Mouse (Mus musculus): ENCODE results near the gene Mfsd6l. TPM values are rescaled to one million over a fixed set of nuclear protein-coding genes. Genes with fewer than 3 reads are reported as not detected.

Mfsd6l gene
- polyA plus RNA-seq, 1 experiment from 2014 or later: 0.08 TPM

DNA sequence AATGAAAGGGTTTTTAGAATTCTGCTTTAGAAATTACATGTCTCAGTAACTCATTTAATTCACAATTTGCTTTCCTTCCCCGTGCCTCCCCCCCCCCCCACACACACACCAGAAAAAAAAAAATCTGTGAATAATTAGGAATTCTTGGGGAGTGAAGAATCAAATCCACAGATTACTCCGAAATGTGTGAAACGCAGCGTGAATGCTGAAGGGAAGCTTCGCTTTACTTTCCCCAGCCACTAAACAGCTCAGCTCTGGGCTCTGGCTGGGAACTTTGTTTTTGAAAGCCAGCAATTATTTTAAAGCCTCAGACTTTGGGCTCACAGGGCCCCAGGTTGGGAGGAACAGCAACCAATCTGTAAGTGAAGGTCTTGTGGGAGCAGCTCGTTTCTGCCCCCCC is 24.6 kb downstream of the Mfsd6l start:
- no peak for TF ChIP-seq CTCF (IDR thresholded peaks at IDR 0.05)
- ATAC-seq (no peak), DNase-seq (ENCODE audit: low read depth, low spot score) (no peak)
- peaks cover 12% of the 10 kb centered on the region for H3K27me3 ChIP-seq
- CTCF ChIA-PET: no interaction called here
- in situ Hi-C loops (cut with MboI; ENCODE audit: low pct_unique_long_range_greater_than_20kb): no loop called here
- POLR2A ChIA-PET: interaction anchor here (0.6 to 0.8 kb wide), 2 partner anchors 77 to 98 kb away, joined by 3 to 7 read pairs; no protein-coding TSS in a partner anchor

DNA sequence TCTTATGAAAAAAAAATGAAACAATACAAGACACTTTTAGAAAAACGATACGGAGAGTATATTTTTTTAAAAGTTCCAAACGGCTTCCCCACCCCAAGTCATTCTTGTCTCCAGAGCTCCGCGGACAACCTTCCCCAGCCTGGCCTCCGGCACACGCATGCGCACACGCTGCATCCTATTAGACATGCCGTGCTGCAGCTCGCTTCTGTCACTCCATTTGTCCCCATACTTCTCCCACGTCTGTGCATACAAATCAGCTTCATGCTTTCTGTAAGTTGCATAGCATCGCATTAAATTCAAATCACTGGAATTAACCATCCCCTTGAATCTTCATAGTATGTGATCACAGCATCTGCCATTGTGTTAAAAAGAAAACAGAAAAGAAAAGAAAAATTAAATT is 27.2 kb downstream of the Mfsd6l start:
- POLR2A ChIA-PET: no interaction called here
- ATAC-seq: no peak
- in situ Hi-C loops (cut with MboI; ENCODE audit: low pct_unique_long_range_greater_than_20kb): no loop called here
- H3K27me3 ChIP-seq: peaks cover 12% of the 10 kb centered on the region
- CTCF ChIA-PET: no interaction called here
- DNase-seq (ENCODE audit: low read depth, low spot score): no peak
- no peak for TF ChIP-seq CTCF (IDR thresholded peaks at IDR 0.05)

DNA sequence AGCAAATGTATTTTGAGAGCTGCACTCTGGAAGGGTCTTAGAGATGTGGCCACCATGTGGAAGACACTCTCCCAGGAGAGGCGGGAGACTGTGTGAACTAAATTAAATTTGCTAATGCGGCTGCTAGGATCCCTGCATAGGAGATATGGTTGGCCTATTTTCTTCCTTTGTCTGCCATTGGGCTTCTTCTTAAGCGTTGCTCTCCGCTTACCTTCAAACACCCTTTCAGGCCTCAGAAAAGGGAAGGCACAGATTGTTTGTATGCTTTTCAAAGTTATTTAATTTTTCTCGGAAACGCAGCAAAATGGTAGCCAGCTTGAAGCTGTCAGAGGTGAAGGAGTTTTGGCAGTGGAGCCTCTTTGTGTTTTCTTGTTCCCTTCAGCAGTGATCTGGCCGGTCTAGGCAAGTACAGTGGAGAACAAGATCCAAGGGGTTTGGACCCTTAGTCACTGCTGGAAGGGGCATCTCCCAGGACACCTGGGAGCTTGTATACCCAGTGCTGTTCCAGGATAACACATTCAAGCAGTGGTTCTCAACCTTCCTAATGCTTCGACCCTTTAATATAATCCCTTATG is 28.0 kb downstream of the Mfsd6l start:
- ChIA-PET POLR2A (no interaction called here), CTCF (no interaction called here)
- H3K27me3 ChIP-seq: peaks cover 12% of the 10 kb centered on the region
- ATAC-seq (no peak), DNase-seq (ENCODE audit: low read depth, low spot score) (no peak)
- in situ Hi-C loops (cut with MboI; ENCODE audit: low pct_unique_long_range_greater_than_20kb): no loop called here
- no peak for TF ChIP-seq CTCF (IDR thresholded peaks at IDR 0.05)

DNA sequence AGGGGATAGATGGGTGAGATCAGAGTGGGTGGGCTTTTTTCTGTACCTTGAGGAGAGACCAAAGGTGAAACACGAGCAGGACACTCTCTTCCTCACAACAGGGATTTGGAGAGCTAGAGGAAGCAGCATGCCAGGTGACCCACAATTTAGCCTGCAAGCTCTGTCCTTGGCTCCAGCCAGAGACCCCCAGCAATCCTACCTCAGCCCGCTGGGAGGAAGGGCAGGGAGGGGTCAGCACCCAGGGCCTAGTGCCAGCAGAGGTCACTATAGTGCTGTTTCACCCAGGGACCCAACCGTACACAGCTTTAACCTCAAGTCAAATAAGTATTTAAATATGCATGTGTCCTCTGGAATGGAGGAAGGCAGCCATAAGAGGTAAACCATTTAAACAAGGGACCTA is 29.9 kb downstream of the Mfsd6l start:
- ATAC-seq (no peak), DNase-seq (ENCODE audit: low read depth, low spot score) (no peak)
- in situ Hi-C loops (cut with MboI; ENCODE audit: low pct_unique_long_range_greater_than_20kb): no loop called here
- TF ChIP-seq CTCF (IDR thresholded peaks at IDR 0.05): peak; percentile 67
- H3K27me3 ChIP-seq: peaks cover 12% of the 10 kb centered on the region
- ChIA-PET CTCF (interaction anchor here (1.0 kb wide), 1 partner anchor 222 kb away, joined by 3 read pairs; no protein-coding TSS in a partner anchor), POLR2A (no interaction called here)

DNA sequence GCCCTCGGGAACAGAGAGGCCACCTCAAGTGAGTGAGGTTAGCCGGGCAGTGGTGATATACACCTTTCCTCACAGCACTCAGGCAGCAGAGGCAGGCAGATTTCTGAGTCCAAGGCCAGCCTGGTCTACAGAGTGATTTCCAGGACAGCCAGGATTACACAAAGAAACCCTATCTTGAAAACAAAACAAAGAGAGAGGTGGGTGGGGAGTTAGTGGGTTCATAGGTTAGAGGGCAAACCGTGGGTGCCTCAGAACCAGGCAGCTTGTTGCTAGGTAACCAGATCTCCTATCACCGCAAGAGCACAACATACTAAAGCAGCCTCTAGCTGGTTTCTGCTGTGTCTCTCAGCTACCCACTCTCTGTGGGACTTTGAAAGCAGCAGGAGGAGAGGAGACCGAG is 30.7 kb downstream of the Mfsd6l start, which contains the start of gene Ccdc42:
Gene Ccdc42 (plus strand): TSS at position 301 of the 400 bp plus-strand sequence.
- TF ChIP-seq CTCF (IDR thresholded peaks at IDR 0.05): no peak
- DNase-seq (ENCODE audit: low read depth, low spot score) (no peak), ATAC-seq (no peak)
- H3K27me3 ChIP-seq: peaks cover 12% of the 10 kb centered on the region
- in situ Hi-C loops (cut with MboI; ENCODE audit: low pct_unique_long_range_greater_than_20kb): no loop called here
- POLR2A ChIA-PET: no interaction called here
- CTCF ChIA-PET: interaction anchor here (1.0 kb wide), 1 partner anchor 221 kb away, joined by 3 read pairs; no protein-coding TSS in a partner anchor

DNA sequence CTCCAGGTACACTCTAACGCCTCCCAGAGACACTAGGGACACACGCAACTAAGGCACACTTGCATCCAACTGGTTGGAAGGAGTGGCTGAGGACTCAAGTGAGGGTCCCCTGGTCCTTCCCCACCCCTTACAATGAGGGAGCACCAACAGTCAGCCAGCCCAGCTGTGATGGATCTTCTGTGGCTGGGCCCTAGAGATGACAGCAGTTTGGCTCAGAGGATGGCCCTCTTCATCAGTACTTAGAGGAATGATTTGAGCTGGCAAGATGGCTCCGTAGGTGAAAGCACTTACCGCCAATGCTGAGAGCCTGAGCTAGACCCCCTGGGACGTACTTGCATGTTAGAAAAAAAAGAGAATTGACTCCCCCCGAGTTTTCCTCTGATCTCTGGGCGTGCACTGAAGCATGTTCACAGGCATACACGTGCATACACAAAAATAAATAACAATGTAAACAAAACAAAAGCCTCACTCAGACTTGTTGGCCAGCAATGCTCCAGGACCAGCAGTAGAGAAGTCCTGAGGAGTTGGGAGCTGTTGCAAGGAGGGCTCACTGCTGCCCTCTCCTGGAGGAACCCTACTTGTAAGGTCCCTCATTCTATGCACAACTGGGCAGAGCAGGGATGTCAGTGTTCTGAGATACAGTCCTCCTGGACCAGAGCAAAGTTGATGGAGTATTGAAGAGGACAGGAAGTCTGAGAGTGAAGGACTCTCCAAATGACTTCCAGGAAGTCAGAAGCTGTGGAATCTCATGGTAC is 33.2 kb downstream of the Mfsd6l start:
- ChIA-PET CTCF (interaction anchor here (0.7 to 1.8 kb wide), 7 partner anchors 9 to 133 kb away, joined by 3 to 6 read pairs (median 3); no protein-coding TSS in a partner anchor), POLR2A (no interaction called here)
- in situ Hi-C loops (cut with MboI; ENCODE audit: low pct_unique_long_range_greater_than_20kb): no loop called here
- DNase-seq (ENCODE audit: low read depth, low spot score) (no peak), ATAC-seq (no peak)
- peak; percentile 74 for TF ChIP-seq CTCF (IDR thresholded peaks at IDR 0.05)
- H3K27me3 ChIP-seq: peaks cover 3% of the 10 kb centered on the region

DNA sequence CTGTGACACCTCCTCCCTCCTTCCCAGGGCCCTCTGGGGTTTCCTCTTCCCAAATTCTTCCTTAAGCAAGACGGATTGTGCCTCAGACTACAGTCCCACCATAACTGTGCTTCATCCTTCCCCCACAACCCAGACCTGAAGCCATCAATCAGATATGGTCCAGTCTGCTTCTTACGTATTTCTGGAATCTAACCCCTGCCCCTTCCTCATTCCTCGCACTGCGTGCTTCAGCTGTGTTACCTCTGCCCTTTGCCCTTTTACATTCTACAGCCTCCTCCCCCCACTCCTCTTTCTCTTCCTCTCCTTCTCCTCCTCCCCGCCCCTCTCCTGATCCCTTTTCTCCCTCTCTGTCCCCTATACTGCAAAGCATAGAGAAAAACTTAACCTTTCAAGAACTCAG is 35.7 kb downstream of the Mfsd6l start:
- ATAC-seq (no peak), DNase-seq (ENCODE audit: low read depth, low spot score) (no peak)
- no peak for TF ChIP-seq CTCF (IDR thresholded peaks at IDR 0.05)
- H3K27me3 ChIP-seq: no peaks in the 10 kb centered on the region
- POLR2A ChIA-PET: no interaction called here
- CTCF ChIA-PET: interaction anchor here (1.6 kb wide), 1 partner anchor 11 kb away, joined by 3 read pairs; no protein-coding TSS in a partner anchor
- in situ Hi-C loops (cut with MboI; ENCODE audit: low pct_unique_long_range_greater_than_20kb): no loop called here

DNA sequence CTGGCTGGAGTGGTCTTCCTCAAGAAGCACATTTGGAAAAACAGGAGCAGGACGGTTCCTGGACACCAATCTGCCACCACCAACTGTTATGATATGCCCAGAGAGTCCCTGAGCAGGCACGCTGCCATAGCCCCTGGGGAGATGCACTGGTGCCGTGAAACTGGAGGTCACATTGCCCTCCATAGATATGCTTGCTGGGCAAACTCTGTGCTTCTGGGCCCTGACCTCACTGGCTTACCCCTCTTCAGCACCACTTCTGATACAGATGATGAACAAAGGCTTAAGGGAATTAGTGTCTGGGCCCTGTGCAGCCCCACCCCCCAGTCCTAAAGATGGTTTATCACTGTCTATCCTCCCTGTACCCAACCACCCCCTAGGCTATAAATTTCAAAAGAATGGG is 37.3 kb downstream of the Mfsd6l start:
- DNase-seq (ENCODE audit: low read depth, low spot score) (no peak), ATAC-seq (no peak)
- in situ Hi-C loops (cut with MboI; ENCODE audit: low pct_unique_long_range_greater_than_20kb): no loop called here
- TF ChIP-seq CTCF (IDR thresholded peaks at IDR 0.05): no peak
- ChIA-PET CTCF (no interaction called here), POLR2A (no interaction called here)
- H3K27me3 ChIP-seq: no peaks in the 10 kb centered on the region

DNA sequence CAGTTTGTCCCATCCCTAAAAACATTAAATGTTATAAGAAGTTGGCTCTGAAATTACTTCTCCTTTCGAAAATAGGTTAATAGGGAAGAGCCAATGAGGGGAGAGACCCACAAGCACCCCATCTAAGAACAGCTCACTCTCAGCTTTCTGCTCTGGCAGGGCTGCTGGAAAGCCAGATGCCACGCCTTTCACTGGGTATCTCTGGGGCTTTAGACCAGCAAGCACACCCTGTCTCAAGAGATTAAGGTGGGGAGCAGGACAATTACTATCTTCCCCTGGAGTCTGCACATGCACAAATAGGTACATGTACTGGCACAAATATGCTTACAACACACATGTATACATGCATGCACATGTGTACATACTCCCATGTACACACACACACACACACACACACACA is 41.9 kb downstream of the Mfsd6l start:
- ChIA-PET CTCF (no interaction called here), POLR2A (no interaction called here)
- ATAC-seq: no peak
- TF ChIP-seq CTCF (IDR thresholded peaks at IDR 0.05): no peak
- in situ Hi-C loops (cut with MboI; ENCODE audit: low pct_unique_long_range_greater_than_20kb): no loop called here
- no peaks in the 10 kb centered on the region for H3K27me3 ChIP-seq
- DNase-seq (ENCODE audit: low read depth, low spot score): no peak

DNA sequence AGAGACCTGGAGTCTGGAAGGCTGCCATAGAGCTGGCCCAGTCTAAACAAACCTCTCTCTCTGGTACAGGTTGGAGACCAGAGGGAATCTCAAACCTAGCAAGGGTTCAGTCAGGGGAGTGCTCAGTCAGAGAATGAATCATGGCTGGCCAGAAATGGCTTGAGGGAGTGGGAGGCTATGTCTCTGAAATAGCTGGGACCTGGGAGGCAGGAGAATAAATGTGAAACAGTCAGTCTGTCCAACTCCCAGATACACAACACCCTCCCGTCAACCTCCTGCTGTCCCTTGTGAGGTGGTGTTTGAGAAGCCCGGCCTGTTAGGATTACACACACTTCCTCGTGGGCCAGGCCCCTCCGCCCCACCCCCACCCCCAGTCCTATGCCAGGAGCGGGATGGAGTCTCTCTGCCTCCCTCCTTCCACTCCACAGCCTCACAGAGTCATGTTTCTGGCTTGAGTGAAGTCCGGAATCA is 44.6 kb downstream of the Mfsd6l start:
- no peak for ATAC-seq
- POLR2A ChIA-PET: interaction anchor here (0.8 kb wide), 1 partner anchor 64 kb away, joined by 4 read pairs; no protein-coding TSS in a partner anchor
- no peak for DNase-seq (ENCODE audit: low read depth, low spot score)
- in situ Hi-C loops (cut with MboI; ENCODE audit: low pct_unique_long_range_greater_than_20kb): no loop called here
- H3K27me3 ChIP-seq: no peaks in the 10 kb centered on the region
- CTCF ChIA-PET: interaction anchor here (1.0 to 2.1 kb wide), 4 partner anchors 10 to 34 kb away, joined by 3 to 4 read pairs (median 4); no protein-coding TSS in a partner anchor
- no peak for TF ChIP-seq CTCF (IDR thresholded peaks at IDR 0.05)

DNA sequence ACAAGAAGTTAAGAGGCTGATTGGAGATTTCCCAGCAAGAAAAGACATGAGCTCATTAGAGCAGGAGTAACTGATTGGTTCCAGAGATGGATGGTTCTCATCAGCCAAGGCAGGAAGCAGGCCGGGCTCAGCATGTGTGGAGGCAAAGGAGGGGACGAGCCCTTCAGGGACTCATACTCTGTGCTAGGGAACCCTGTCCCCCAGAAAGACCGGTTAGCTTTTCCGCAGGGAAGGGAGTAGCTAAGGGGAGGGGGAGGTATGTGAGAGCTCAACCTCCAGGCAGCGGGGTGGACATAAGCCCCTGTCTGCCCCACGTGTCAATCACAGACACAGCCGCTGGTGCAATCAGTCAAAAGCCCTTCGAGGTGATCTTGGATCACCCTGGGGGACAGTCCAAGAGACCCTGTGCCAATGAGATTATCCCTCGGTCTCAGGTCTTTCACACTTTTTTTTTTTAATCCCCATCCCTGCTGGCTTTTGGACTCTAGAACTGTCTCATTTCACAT is 45.6 kb downstream of the Mfsd6l start:
- CTCF ChIA-PET: interaction anchor here (1.2 to 2.1 kb wide), 4 partner anchors 10 to 35 kb away, joined by 3 to 4 read pairs (median 4); no protein-coding TSS in a partner anchor
- in situ Hi-C loops (cut with MboI; ENCODE audit: low pct_unique_long_range_greater_than_20kb): no loop called here
- no peak for ATAC-seq
- no peak for TF ChIP-seq CTCF (IDR thresholded peaks at IDR 0.05)
- peaks cover 3% of the 10 kb centered on the region for H3K27me3 ChIP-seq
- DNase-seq (ENCODE audit: low read depth, low spot score): no peak
- POLR2A ChIA-PET: no interaction called here

Measured in Patski (cell line).